Mouse (Mus musculus) erythroblast, embryonic 14.5 days (primary cell): Measurements from ENCODE around the gene Nfu1. TPM values are rescaled to one million over a fixed set of nuclear protein-coding genes. Genes with fewer than 3 reads are reported as not detected.
"Not testable (repeated sequence)": the region's sequence is repeated elsewhere in the genome, so short reads cannot be mapped to it uniquely, and the experiment has no call there.

Experiments used
- H3K27me3 ChIP-seq: 2 replicates; pipeline ENCODE4 v1.6.1; 2012; ENCODE audit warnings: inconsistent platforms; ENCODE audit not compliant: control insufficient read depth
- H3K36me3 ChIP-seq: 2 replicates; pipeline ENCODE4 v1.6.1; 2012; ENCODE audit warnings: mild to moderate bottlenecking, inconsistent platforms; ENCODE audit not compliant: control insufficient read depth
- H3K4me1 ChIP-seq: 2 replicates; pipeline ENCODE4 v1.6.1; 2012; ENCODE audit warnings: inconsistent platforms; ENCODE audit not compliant: control insufficient read depth
- H3K4me3 ChIP-seq: replicated peaks from 2 replicates; pipeline ENCODE3; 2012; ENCODE audit warnings: moderate library complexity, mild to moderate bottlenecking, inconsistent platforms
- H3K9me3 ChIP-seq: 2 replicates; pipeline ENCODE4 v1.6.1; 2012; ENCODE audit warnings: low read length, inconsistent platforms, mixed read lengths; ENCODE audit not compliant: control insufficient read depth
- GATA1 ChIP-seq: IDR thresholded peaks from 2 replicates; pipeline ENCODE4 v1.6.1; 2012; ENCODE audit warnings: low read length, inconsistent platforms, mixed read lengths
- TAL1 ChIP-seq: IDR thresholded peaks from 3 replicates; pipeline ENCODE4 v1.6.1; 2012; ENCODE audit warnings: low read length, inconsistent platforms, mixed read lengths
- polyA plus RNA-seq: library from polyadenylated mRNA; stranded (reverse); fragments of >175 nt; gene quantifications from 2 replicates; pipeline ENCODE4 v1.2.3, GENCODE M21; 2012

Nfu1 gene
- polyA plus RNA-seq, 1 experiment = 3.6 TPM

- peaks cover 11% of the 10 kb centered on the region for H3K36me3 ChIP-seq
- no peaks in the 10 kb centered on the region for H3K9me3 ChIP-seq
- TF ChIP-seq GATA1 (no peak), TAL1 (no peak)
- H3K27me3 ChIP-seq = no peaks in the 10 kb centered on the region
- peaks cover 37% of the 10 kb centered on the region for H3K4me1 ChIP-seq
- peak overlapping the region; percentile 78 for H3K4me3 ChIP-seq
Measured at GRCm38 (mm10) chr6:87009692-87010328, 774 bp downstream of the Nfu1 start.

DNA sequence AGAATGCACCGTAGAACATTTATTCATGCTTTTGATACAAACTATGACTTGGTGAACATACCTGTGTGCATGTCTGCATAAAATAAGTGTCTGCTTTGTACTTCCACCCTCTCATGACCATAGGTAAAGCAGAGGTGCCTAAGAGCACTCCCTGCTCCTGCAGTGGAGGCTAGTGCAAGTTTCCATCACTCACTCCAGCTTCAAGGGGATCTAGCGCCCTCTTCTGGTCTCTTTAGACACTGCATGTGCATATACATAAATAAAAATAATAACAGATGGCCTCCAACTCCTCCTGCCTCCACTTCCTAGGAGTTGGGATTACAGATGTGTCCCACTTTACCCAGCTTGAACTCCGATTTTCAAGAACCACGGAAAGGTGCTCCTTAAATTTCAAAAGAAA lies 7.9 kb downstream of the Nfu1 start:
- Histone ChIP-seq H3K4me1 (peaks cover 10% of the 10 kb centered on the region), H3K9me3 (peaks cover 8% of the 10 kb centered on the region), H3K4me3 (no peak overlapping the region), H3K36me3 (peaks cover 64% of the 10 kb centered on the region), H3K27me3 (no peaks in the 10 kb centered on the region)
- no peak for TF ChIP-seq TAL1

GRCm38 (mm10) chr6:87018874-87019273 lies 9.8 kb downstream of the Nfu1 start:
- TF ChIP-seq TAL1 (no peak), GATA1 (no peak)
- H3K4me1 ChIP-seq = no peaks in the 10 kb centered on the region
- H3K9me3 ChIP-seq = peaks cover 8% of the 10 kb centered on the region
- no peaks in the 10 kb centered on the region for H3K27me3 ChIP-seq
- H3K36me3 ChIP-seq = peaks cover 71% of the 10 kb centered on the region
- H3K4me3 ChIP-seq = no peak overlapping the region

GRCm38 (mm10) chr6:87021791-87022190 lies 12.8 kb downstream of the Nfu1 start:
- Histone ChIP-seq H3K36me3 (peaks cover 74% of the 10 kb centered on the region), H3K27me3 (no peaks in the 10 kb centered on the region), H3K4me3 (no peak overlapping the region), H3K4me1 (peaks cover under 1% of the 10 kb centered on the region), H3K9me3 (peaks cover 8% of the 10 kb centered on the region)
- TF ChIP-seq GATA1 (no peak), TAL1 (no peak)

DNA sequence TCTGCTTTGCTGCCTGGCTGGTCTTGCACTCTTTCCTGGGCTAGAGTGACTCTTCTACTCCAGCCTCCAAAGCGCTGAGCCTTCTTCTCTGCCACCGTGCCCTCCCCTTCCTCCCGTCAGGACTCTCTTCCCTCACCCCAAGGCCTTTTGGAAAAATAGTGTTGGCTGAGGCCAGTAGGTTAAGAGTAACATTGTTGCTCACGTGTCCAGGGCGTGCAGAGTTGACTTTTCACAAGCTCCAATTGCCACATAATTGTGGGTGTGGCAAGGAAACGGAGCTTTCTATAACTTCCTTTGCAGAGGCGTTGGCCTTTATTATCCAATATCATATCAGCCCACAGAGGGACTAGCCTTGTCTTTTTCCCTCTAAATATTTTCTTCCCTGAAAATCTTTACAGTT lies 17.9 kb downstream of the Nfu1 start:
- no peak overlapping the region for H3K4me3 ChIP-seq
- peaks cover 3% of the 10 kb centered on the region for H3K4me1 ChIP-seq
- no peaks in the 10 kb centered on the region for H3K9me3 ChIP-seq
- TF ChIP-seq TAL1 (no peak), GATA1 (no peak)
- peaks cover 45% of the 10 kb centered on the region for H3K36me3 ChIP-seq
- H3K27me3 ChIP-seq = no peaks in the 10 kb centered on the region

DNA sequence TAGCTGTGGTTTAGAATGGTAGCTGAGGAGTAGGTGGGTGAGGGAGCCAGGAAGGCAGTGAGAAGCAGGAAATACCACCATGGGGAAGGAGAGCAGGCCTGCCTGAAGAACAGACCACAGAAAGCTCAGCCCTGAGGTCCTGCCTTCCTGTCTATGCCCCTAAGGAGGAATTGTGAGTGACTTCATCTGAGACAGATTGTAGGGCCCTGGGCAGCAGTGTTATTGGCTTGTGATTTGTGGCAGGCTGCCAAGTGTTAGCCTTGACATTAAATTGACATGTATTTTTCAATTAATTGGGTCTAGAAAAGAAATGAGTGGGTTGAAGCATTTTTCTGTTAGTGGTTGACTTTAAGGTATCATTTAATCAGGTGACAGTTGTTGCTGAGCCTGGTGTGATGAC lies 19.8 kb downstream of the Nfu1 start:
- H3K27me3 ChIP-seq = no peaks in the 10 kb centered on the region
- peaks cover 3% of the 10 kb centered on the region for H3K4me1 ChIP-seq
- H3K36me3 ChIP-seq = peaks cover 32% of the 10 kb centered on the region

GRCm38 (mm10) chr6:87031310-87031709 lies 22.3 kb downstream of the Nfu1 start:
- H3K9me3 ChIP-seq, H3K4me3 ChIP-seq, H3K4me1 ChIP-seq, H3K27me3 ChIP-seq: not testable (repeated sequence)
- H3K36me3 ChIP-seq = peaks cover 16% of the 10 kb centered on the region

More for the DNA sequence above, 19.8 kb downstream of the Nfu1 start:
- H3K9me3 ChIP-seq = no peaks in the 10 kb centered on the region
- no peak overlapping the region for H3K4me3 ChIP-seq
- TF ChIP-seq GATA1 (no peak), TAL1 (no peak)

GRCm38 (mm10) chr6:87032401-87032800 lies 23.4 kb downstream of the Nfu1 start:
- Histone ChIP-seq H3K9me3 (peaks cover 3% of the 10 kb centered on the region), H3K27me3 (no peaks in the 10 kb centered on the region), H3K4me3 (no peak overlapping the region), H3K36me3 (peaks cover 10% of the 10 kb centered on the region), H3K4me1 (no peaks in the 10 kb centered on the region)
- no peak for TF ChIP-seq GATA1
- no peak for TF ChIP-seq TAL1

DNA sequence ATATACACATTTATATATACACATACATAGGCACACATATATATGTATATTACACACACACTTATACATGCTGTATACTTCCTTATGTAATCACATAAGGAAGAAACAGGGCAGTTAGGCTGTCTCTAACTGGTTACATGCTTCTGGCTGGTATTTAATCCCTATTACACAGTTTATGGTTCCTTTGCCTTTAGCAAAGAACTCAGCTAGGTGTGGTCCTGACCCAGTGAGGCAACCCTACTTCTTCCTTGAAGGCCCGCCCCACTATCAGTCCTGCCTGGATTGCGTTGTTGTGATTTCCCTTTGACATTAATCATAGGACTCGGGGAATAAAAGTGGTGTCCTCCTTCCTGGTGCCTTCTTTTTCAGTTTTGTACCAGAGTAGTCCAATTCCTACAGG lies 25.4 kb downstream of the Nfu1 start:
- Histone ChIP-seq H3K36me3 (peaks cover 5% of the 10 kb centered on the region; the same call in 1 of the 2 replicates), H3K9me3 (peaks cover 3% of the 10 kb centered on the region), H3K4me1 (peaks cover 2% of the 10 kb centered on the region; the same call in 1 of the 2 replicates), H3K27me3 (no peaks in the 10 kb centered on the region), H3K4me3 (no peak overlapping the region)
- TF ChIP-seq TAL1 (no peak), GATA1 (no peak)

DNA sequence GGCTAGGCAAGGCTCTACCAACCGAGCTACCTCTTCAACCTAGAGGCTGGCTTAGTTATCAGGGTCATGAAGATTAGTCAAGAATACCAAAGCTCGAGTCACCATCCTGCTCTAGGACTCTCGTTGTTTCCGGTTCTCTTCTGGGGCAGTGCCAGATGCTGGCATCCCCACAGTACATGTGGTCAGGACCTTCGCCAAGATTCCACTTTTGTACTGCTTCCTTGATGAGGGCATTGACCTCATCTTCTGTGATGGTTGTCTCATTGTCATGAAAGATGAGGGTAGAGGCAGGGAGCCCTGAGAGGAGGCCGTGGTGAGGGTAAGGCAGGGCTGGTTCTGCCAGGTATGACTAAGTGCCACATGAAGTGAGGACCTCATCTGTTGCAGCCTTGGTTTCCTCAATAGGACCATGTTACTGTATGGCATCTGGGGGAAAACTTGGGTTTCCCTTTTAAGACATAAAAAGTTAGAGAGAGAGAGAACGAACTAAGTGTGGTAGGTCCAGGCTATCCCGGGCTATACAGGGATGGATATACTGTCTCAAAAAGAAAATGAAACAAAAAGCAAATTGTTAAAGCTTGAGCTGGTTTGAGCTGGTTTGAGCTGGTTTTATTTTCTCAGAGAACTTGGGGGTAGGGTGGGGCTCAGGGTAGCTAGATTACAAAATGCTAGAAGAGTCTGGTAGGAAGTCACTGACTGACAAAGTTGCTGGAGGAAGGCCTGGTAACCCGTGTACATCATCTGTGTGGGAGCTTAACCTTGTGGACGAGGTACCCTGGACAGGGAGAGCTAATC lies 29.0 kb downstream of the Nfu1 start:
- Histone ChIP-seq H3K4me1 (peaks cover 22% of the 10 kb centered on the region), H3K9me3 (peaks cover 3% of the 10 kb centered on the region), H3K27me3 (no peaks in the 10 kb centered on the region), H3K4me3 (no peak overlapping the region), H3K36me3 (no peaks in the 10 kb centered on the region)
- TF ChIP-seq TAL1 (no peak), GATA1 (no peak)
